Mouse (Mus musculus) ES-E14 (cell line): ENCODE measurements at regions not wholly inside any gene's neighbourhood (a gene's known extent, or its start where the extent isn't known, plus 50 kb on each side); places are given as distances from the start of the nearest gene placed in this dataset.

Source experiments
- CHD2 ChIP-seq: IDR thresholded peaks from 2 replicates; pipeline ENCODE4 v1.6.1; 2014; ENCODE audit warnings: mild to moderate bottlenecking, low read depth, low read length, inconsistent platforms
- HCFC1 ChIP-seq: IDR thresholded peaks from 2 replicates; pipeline ENCODE4 v1.6.1; 2012; ENCODE audit warnings: low read length, inconsistent platforms, borderline replicate concordance; ENCODE audit not compliant: insufficient read depth
- MAFK ChIP-seq: IDR thresholded peaks from 2 replicates; pipeline ENCODE4 v1.6.1; 2014; ENCODE audit warnings: mild to moderate bottlenecking, low read depth, low read length, inconsistent platforms; ENCODE audit not compliant: insufficient read depth
- ZC3H11A ChIP-seq: IDR thresholded peaks from 2 replicates; pipeline ENCODE4 v1.6.1; 2012; ENCODE audit warnings: low read depth, mild to moderate bottlenecking, inconsistent platforms, low read length, borderline replicate concordance
- ZNF384 ChIP-seq: IDR thresholded peaks from 2 replicates; pipeline ENCODE4 v1.6.1; 2012; ENCODE audit warnings: low read depth, low read length, inconsistent platforms

DNA sequence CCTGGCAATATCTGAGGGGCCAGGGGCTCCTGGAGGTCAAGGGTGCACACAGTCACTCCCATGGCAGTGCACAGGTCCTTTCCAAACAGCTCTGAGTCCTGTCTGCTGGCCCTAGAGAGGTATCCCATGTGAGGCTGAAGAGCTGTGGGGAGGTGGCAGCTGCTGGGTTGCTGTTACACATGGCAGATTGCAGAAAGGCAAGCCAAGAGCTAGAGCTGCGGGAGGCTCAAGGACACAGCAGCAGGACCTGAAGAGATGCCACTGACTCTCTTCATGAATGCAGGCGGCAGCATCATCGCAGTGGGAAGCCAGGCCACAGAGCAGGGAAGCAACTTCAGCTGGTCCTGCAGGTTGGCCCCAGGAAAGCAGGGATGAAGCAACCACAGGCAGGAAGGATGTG, 247.7 kb upstream of the 9630041A04Rik start:
- TF ChIP-seq ZNF384 (no peak), ZC3H11A (no peak), HCFC1 (no peak), MAFK (no peak), CHD2 (no peak)
